Mouse (Mus musculus) adrenal gland, postnatal 4 days (tissue): ENCODE data around the gene Ssh3. TPM values are rescaled to one million over a fixed set of nuclear protein-coding genes. Genes with fewer than 3 reads are reported as not detected.
"Not testable (repeated sequence)": the region's sequence is repeated elsewhere in the genome, so short reads cannot be mapped to it uniquely, and the experiment has no call there.

Source experiments
- DNase-seq, 2 experiments: peaks; one replicate each; pipeline ENCODE4 v3.0.0; 2021 to 2022; ENCODE audit warnings: low spot score in 2 of 2, mixed read lengths in 2 of 2
- total RNA-seq, 2 experiments: library from RNA; stranded (reverse); gene quantifications; 2 replicates each; pipeline ENCODE4 v1.2.3; 2021

Gene Ssh3
- total RNA-seq, 2 experiments from 2014 or later, result 37.6 to 40.9 TPM

- DNase-seq, result not testable (repeated sequence)
Observed at GRCm38 (mm10) chr19:4248683-4249082, 20.3 kb downstream of the Ssh3 start.

- DNase-seq, result no peak
Observed at GRCm38 (mm10) chr19:4247010-4247409, 22.0 kb downstream of the Ssh3 start.

- DNase-seq, result no peak
Observed at GRCm38 (mm10) chr19:4244775-4245174, 24.2 kb downstream of the Ssh3 start.

- no peak for DNase-seq
Observed at GRCm38 (mm10) chr19:4242416-4242815, 26.6 kb downstream of the Ssh3 start.

GRCm38 (mm10) chr19:4240247-4240668 is 28.7 kb downstream of the Ssh3 start:
- no peak for DNase-seq

- DNase-seq, result no peak
Observed at GRCm38 (mm10) chr19:4234548-4234947, 34.4 kb downstream of the Ssh3 start.

- DNase-seq, result no peak
Observed at GRCm38 (mm10) chr19:4232651-4233050, 36.3 kb downstream of the Ssh3 start.

- no peak for DNase-seq
Observed at GRCm38 (mm10) chr19:4232186-4232572, 36.8 kb downstream of the Ssh3 start.

GRCm38 (mm10) chr19:4231253-4232185 is 37.5 kb downstream of the Ssh3 start, which contains the start of gene Pold4:
Gene Pold4 (plus strand): TSS chr19:4231899.
- DNase-seq, result peak; percentile 88 to 94

GRCm38 (mm10) chr19:4230415-4230814 is 38.6 kb downstream of the Ssh3 start:
- DNase-seq, result no peak

GRCm38 (mm10) chr19:4229451-4230076 is 39.4 kb downstream of the Ssh3 start:
- no peak for DNase-seq

- no peak for DNase-seq
Observed at GRCm38 (mm10) chr19:4228891-4229290, 40.1 kb downstream of the Ssh3 start.

GRCm38 (mm10) chr19:4227894-4228678 is 40.9 kb downstream of the Ssh3 start:
- no peak for DNase-seq

- no peak for DNase-seq
Observed at GRCm38 (mm10) chr19:4227446-4227845, 41.5 kb downstream of the Ssh3 start.

GRCm38 (mm10) chr19:4226779-4227178 is 42.2 kb downstream of the Ssh3 start:
- no peak for DNase-seq

GRCm38 (mm10) chr19:4222165-4222564 is 46.8 kb downstream of the Ssh3 start:
- DNase-seq, result no peak

GRCm38 (mm10) chr19:4220957-4221743 is 47.8 kb downstream of the Ssh3 start:
- DNase-seq, result no peak

GRCm38 (mm10) chr19:4220416-4220815 is 48.6 kb downstream of the Ssh3 start:
- DNase-seq, result no peak

GRCm38 (mm10) chr19:4219943-4220342 is 49.0 kb downstream of the Ssh3 start:
- no peak for DNase-seq

GRCm38 (mm10) chr19:4218784-4219183 is 50.2 kb downstream of the Ssh3 start:
- DNase-seq, result no peak

- DNase-seq, result no peak
Observed at GRCm38 (mm10) chr19:4218293-4218692, 50.7 kb downstream of the Ssh3 start.
